Mouse (Mus musculus) liver, adult 2 months (tissue): ENCODE measurements around the gene Ifnb1.

ENCODE experiments used
- CTCF ChIP-seq: fragments of 200-500 bp; IDR thresholded peaks from 2 replicates; pipeline ENCODE4 v1.5.1; 2011; ENCODE audit warnings: low read depth, low read length, control low read depth
- POLR2A ChIP-seq: fragments of 200-500 bp; IDR thresholded peaks from 2 replicates; pipeline ENCODE4 v1.6.1; 2011; ENCODE audit warnings: low read length, control low read depth; ENCODE audit not compliant: insufficient read depth; ENCODE audit errors: extremely low read depth

DNA sequence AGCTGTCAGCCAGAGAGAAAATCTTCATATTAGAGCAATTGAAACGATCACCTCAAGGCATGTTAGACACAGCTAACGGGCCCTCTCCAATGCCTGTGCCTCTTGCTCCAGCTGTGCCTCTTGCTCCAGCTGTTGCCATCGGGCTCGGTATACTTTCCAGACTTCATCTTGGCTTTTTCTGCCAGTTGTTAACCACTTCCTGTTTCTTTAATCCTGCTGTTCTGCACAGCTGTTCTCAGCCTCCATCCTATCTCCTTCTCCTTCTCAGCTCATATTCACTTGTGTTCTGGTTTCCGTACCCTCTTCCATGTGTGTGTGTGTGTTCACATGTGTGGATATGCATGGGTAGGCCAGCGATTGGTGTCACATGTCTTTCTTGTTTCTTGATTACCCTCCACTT, 42.4 kb downstream of the Ifnb1 start:
- TF ChIP-seq CTCF (no peak), POLR2A (no peak)
